Mouse (Mus musculus) neural tube, embryonic 10.5 days (tissue): Measurements from ENCODE around the gene Gm11096.

Experiments used
- DNase-seq: peaks from one replicate; pipeline ENCODE4 v3.0.0-alpha.2; 2017; ENCODE audit warnings: low spot score; ENCODE audit errors: extremely low spot score

Gene Gm11096

GRCm38 (mm10) chr17:81441463-81441862 is at the start of gene Gm11096:
TSS of gene Gm11096 (plus strand) at chr17:81441763.
- DNase-seq, result no peak

- DNase-seq, result no peak
These were observed 48.5 kb upstream of the Gm11096 start for GRCm38 (mm10) chr17:81393040-81393439.

GRCm38 (mm10) chr17:81394124-81394523 is 47.4 kb upstream of the Gm11096 start:
- DNase-seq, result no peak

GRCm38 (mm10) chr17:81397434-81397833 is 44.1 kb upstream of the Gm11096 start:
- DNase-seq, result no peak

GRCm38 (mm10) chr17:81400377-81400776 is 41.2 kb upstream of the Gm11096 start:
- DNase-seq, result no peak

- DNase-seq, result no peak
These were observed 38.9 kb upstream of the Gm11096 start for GRCm38 (mm10) chr17:81402636-81403035.

GRCm38 (mm10) chr17:81403121-81403520 is 38.4 kb upstream of the Gm11096 start:
- no peak for DNase-seq

- no peak for DNase-seq
These were observed 37.3 kb upstream of the Gm11096 start for GRCm38 (mm10) chr17:81404225-81404624.

- no peak for DNase-seq
These were observed 28.8 kb upstream of the Gm11096 start for GRCm38 (mm10) chr17:81412736-81413135.

GRCm38 (mm10) chr17:81416361-81417114 is 25.0 kb upstream of the Gm11096 start:
- DNase-seq, result no peak

- no peak for DNase-seq
These were observed 21.6 kb upstream of the Gm11096 start for GRCm38 (mm10) chr17:81419802-81420459.

- DNase-seq, result peak; percentile 34
These were observed 17.2 kb upstream of the Gm11096 start for GRCm38 (mm10) chr17:81424256-81424912.

GRCm38 (mm10) chr17:81427245-81427644 is 14.3 kb upstream of the Gm11096 start:
- no peak for DNase-seq

GRCm38 (mm10) chr17:81432733-81433132 is 8.8 kb upstream of the Gm11096 start:
- DNase-seq, result no peak

- no peak for DNase-seq
These were observed 8.4 kb upstream of the Gm11096 start for GRCm38 (mm10) chr17:81433148-81433547.

GRCm38 (mm10) chr17:81455269-81455668 is 13.7 kb downstream of the Gm11096 start:
- no peak for DNase-seq

- DNase-seq, result no peak
These were observed 14.4 kb downstream of the Gm11096 start for GRCm38 (mm10) chr17:81455977-81456376.

- DNase-seq, result no peak
These were observed 17.8 kb downstream of the Gm11096 start for GRCm38 (mm10) chr17:81459379-81459778.

GRCm38 (mm10) chr17:81468941-81469340 is 27.4 kb downstream of the Gm11096 start:
- no peak for DNase-seq

- no peak for DNase-seq
These were observed 31.8 kb downstream of the Gm11096 start for GRCm38 (mm10) chr17:81473363-81473762.

GRCm38 (mm10) chr17:81477420-81477819 is 35.9 kb downstream of the Gm11096 start:
- no peak for DNase-seq

GRCm38 (mm10) chr17:81479807-81480206 is 38.2 kb downstream of the Gm11096 start:
- no peak for DNase-seq
